Mouse (Mus musculus): ENCODE measurements around the gene Rcan2.

DNA sequence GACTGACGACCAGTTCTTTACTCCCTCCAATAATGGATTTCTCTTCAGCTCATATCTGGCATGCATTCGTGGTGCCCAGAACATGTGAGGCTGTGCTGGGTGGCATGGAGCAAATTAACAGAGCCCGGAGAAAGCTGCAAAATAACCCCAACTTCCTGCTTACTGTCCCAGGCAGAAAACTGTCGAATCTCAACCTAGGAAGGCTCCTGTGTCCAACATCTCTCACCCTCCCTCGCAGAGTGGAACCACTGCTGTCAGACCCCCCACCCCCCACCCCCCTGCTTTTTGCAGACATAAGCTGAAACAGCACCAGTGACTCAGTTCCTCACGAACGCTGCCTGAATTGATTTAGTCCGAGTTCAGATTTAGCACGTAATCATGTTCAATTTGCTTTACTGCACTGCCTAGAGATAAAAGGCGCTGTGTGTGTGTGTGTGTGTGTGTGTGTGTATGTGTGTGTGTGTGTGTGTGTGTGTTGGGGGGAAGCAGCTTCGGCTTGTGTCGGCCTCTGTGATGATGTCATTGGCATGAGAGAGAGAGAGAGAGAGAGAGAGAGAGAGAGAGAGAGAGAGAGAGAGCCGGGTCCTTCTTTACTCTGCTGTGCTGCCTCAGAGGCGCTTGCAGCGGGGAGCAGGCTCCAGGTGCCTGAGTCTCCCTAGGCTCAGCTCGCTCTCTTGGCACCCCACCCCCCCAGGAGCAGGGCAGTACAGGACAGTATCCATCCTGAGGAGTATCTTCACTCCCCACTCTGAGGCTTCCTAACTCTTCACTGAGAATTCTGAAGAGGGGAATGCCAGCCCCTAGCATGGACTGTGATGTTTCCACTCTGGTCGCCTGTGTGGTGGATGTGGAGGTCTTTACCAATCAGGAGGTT lies 151.7 kb downstream of the Rcan2 start:
- TF ChIP-seq CTCF (IDR thresholded peaks at IDR 0.05; ENCODE audit: low read depth) (no peak), EP300 (IDR thresholded peaks at IDR 0.05; ENCODE audit: low read depth) (no peak)
